Mouse (Mus musculus): Measurements from ENCODE around the gene Olfr934.

The Olfr934 gene

GRCm38 (mm10) chr9:38988215-38988614 is at the start of gene Olfr934:
Gene Olfr934, minus strand, starts transcription at chr9:38988315.
- no peak for DNase-seq (ENCODE audit: low spot score in 2 of 2)

- DNase-seq (ENCODE audit: low spot score in 2 of 2), result no peak
These were observed 35.2 kb upstream of the Olfr934 start, which contains the start of gene Olfr146 for GRCm38 (mm10) chr9:39023277-39023676. Gene Olfr146, minus strand, starts transcription at chr9:39023377.

DNA sequence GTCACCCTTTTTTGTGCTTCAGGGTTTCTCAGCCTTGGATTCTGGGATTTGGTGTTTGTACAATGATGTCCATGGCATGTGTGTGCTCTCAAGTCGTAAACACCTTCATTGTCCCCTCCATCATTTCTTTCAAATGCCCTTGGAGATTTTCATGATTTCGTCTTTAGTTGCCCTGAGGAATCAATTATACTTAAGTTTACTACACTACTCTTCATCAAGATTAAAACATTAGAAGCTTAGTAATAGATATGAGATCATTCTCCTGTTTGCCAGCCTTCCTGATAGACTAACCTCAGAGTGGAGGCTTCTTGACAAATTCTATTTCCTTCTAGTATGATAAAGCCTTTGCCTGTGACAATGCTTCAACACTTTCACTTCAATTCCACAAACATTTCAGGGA is 11.5 kb upstream of the Olfr934 start, which contains the start of gene Olfr935:
TSS of gene Olfr935 (minus strand) at position 101 of the 400 bp plus-strand sequence.
- no peak for DNase-seq (ENCODE audit: low spot score in 2 of 2)

DNA sequence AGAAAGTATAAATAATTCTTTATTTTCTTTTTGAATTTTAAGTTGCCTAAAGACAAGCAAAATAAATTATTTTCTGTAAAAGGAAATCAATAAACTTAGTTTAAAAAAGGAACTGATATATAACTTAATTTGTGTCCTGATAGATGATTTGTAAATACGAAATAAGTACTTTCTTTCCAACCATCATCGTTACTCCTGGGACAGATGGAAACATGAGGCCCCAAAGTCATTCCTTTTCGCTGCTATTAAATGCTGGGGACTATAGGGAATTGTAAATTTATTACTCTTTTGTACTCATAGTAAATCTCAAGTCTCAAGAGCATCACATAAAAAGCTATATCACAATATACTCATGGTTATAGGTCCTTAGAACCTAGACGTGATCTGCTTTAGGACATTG is 16.1 kb downstream of the Olfr934 start, which contains the start of gene Olfr933:
TSS of gene Olfr933 (plus strand) at position 301 of the 400 bp plus-strand sequence.
- DNase-seq (ENCODE audit: low spot score in 2 of 2), result no peak

GRCm38 (mm10) chr9:38954124-38954416 is 34.0 kb downstream of the Olfr934 start:
- no peak for DNase-seq (ENCODE audit: low spot score in 2 of 2)

DNA sequence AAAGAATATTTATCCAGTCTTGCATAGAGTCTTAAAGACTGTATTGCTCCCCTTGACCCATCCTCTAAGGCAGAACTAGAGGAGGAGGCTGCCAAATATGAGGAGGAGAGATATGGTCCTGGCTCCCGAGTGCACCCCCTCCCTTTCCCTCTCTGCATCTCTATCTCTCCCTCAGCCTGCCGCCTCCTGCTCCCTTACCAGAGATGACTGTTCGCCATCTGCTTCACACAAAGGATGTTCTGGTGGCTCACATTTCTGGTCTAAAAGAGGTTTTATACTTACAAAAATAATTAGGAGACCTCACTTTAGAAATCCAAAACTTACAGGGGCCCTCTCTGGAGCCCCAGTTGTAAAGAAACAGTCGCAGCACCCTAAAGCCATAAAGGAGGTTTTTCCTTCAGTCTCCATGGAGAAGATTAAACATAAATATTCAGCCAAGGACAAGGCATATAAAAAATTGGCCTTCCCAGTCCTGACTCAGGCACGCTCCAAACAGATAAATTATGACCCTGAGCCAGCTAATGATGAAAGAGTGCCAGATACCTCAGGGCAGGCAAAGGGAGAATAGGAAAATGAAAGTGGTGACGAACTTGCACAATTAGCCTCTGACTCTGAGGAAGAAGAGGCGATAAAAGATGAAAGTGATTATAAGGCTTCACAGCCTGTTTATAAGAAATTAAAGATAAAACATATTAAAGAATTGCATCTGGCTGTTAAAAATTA is 34.6 kb downstream of the Olfr934 start:
- no peak for DNase-seq (ENCODE audit: low spot score in 2 of 2)

All from spleen, postnatal 14 days (tissue).